Mouse (Mus musculus) left cerebral cortex, postnatal 14 days (tissue): ENCODE data around the gene Pacrg. TPM values are rescaled to one million over a fixed set of nuclear protein-coding genes. Genes with fewer than 3 reads are reported as not detected.

ENCODE experiments used
- DNase-seq, 2 experiments: peaks; one replicate each; pipeline ENCODE4 v3.0.0; 2021 to 2022; ENCODE audit warnings: low spot score in 2 of 2, mixed read lengths in 1 of 2
- intact Hi-C: fragments of 180-260 bp; cut with DNase I; formaldehyde crosslinking; loops from one replicate; pipeline ENCODE4 v1.15.1; 2025
- total RNA-seq, 2 experiments: library from RNA; stranded (reverse); gene quantifications; 2 replicates each; pipeline ENCODE4 v1.2.3; 2021

Gene Pacrg
- total RNA-seq, 2 experiments from 2014 or later = 12.7 to 16.8 TPM

DNA sequence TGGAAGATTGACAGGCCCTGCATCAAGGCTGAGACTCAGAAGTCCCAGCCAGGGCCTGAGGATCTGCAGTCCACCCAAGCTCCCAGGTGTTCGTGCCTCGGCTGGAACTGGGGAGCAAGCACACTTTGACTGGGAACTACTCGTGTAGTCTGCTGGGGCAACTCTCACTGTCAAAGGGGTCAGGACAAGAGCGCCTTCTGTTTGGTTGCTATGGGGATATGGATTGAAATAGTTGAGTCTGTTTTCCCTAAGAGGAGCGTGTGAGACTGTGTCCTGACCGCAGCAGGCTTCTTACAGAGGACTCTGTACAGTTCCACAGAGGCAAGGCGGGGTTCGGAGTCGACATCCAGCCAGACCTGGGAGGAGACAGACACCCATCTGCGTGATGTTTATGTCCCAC is 440.4 kb downstream of the Pacrg start:
- DNase-seq = no peak
- intact Hi-C loops = loop anchor here (5.0 kb wide), 2 partner anchors 77 to 93 kb away; no protein-coding TSS in a partner anchor

DNA sequence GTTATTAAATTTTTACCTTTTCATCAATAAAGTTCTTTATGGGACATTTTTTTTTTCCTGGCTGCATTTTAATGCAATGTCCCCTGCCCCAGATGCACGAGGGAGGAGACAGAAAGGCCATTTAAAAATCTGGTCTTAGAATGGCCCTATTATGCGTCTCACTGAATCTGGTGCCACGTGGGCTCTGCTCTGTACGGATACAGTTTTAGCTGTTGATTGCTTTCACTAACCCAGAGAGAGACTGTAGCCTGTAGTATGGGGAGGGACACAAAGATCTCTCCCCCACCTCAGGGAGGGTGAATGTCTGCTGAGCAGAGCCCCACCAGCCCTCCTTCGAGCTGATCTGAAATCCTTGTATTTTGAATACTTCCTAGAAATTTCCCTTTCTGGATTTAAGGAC is 441.2 kb downstream of the Pacrg start:
- intact Hi-C loops = loop anchor here (5.0 kb wide), 2 partner anchors 77 to 93 kb away; no protein-coding TSS in a partner anchor
- no peak for DNase-seq

DNA sequence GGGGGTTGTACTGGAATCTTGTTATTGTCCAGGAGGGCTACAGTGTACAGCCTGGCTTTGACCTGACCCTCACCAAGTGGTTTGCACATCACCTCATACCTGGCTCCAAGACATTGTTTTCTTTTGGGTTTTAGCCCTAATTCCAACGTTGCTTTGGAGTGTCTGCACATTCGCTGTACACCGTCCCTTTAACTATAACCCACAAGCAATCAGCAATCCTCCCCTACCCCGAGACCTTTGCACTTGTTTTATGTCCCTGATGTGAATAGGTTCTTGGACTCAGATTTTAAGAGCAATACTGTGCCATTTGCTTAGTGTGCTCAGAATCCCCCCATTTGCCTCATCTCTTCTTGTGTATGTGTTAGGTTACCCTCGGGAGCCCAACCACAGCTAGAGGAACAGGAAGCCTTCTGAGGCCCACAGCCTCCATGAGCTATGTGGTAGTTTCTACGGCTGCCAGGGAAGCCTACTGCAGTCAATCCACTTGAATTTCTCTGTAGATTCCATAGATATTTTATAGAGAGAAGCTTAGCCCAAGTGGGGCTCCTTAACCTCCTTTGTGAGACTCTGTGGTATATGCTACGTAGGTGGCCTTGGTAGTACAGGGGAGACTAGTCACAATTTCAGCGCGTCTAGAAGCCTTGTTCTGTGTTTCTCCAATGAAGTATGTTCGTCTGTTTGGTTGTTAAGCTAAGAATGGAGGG is 442.0 kb downstream of the Pacrg start:
- DNase-seq = no peak
- intact Hi-C loops = loop anchor here (5.0 kb wide), 2 partner anchors 76 to 94 kb away; no protein-coding TSS in a partner anchor

DNA sequence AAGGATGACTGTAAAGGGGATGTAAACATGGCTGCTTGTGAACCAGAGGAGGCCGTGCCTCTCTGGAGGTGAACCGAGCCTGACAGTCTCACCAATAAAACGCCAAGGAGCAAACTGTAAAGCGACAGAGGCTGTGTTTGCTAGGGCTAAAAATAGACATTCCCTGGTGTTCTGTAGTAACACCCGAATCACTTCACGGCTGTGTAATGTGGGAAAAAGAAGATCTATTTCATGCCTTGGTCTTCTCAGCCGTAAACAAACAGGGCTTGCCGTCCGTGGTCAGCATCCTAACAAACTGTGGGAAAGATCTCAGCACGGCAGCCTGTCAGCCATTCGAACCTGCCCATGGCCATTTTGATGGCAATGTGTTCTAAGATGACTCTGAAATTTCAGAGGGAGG is 442.8 kb downstream of the Pacrg start:
- intact Hi-C loops = loop anchor here (5.0 kb wide), 2 partner anchors 75 to 95 kb away; no protein-coding TSS in a partner anchor

DNA sequence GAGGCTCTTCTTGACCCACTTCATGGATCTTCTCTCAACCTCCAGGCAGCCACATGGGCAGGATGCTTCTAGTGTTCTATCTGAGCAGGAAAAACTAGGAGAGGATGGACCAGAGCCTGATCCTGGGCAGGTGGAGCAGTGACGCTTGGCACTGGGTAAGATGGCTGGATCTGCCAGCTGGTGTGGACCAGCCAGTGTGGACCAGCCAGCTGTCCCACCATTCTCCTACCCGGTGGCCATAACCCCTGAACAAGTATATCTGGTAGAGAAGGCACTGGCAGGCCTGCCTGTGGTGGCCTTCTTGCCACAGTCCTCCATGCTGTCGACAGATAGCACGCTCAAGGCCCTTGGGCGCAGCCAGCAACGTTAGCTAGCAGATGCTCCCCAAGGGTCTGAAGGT is 443.2 kb downstream of the Pacrg start:
- DNase-seq = no peak
- intact Hi-C loops = loop anchor here (5.0 kb wide), 2 partner anchors 75 to 95 kb away; no protein-coding TSS in a partner anchor

More for the DNA sequence above, 442.8 kb downstream of the Pacrg start:
- no peak for DNase-seq

DNA sequence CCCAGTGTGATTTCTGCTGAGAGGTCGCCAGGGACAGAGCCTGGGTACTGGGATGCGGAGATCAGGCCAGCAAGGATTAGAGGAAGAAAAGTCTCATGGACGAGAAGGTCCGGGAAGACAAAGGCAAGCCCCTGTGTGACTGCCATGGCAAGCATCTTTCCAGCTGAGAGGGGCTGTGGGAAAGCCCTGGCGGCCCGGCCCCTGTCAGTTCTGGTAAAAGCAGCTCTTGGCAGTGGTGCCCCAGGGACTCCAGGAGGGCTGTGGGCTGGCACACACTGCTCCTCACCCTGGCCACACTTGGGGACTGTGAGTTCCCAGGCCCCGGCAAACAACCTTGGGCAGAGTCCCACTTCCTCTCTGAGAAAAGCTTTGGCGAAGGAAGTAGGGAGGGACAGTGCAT is 445.3 kb downstream of the Pacrg start:
- intact Hi-C loops = loop anchor here (5.0 kb wide), 3 partner anchors 58 to 97 kb away; no protein-coding TSS in a partner anchor
- DNase-seq = peak; percentile 66 to 72

DNA sequence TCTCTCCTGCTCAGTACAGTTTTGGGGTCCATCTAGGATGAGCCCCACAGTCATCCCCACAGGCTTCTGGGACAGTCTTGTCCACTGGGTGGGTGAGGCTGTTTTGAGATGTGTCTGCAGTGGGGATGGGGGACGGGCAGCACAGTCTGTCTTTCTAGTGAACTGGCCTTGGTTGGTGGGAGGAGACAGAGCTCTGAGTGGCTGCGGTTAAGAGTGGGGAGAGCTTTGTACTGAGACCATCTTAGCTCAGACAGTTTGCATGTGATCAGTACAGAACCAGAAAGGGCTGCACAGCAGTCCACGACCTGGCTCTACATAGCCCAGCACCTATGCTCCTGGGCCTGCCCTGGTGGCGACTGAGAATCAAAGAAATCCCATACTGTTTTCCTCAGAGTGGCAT is 446.3 kb downstream of the Pacrg start:
- intact Hi-C loops = loop anchor here (5.0 kb wide), 1 partner anchor 56 kb away; no protein-coding TSS in a partner anchor
- DNase-seq = no peak

DNA sequence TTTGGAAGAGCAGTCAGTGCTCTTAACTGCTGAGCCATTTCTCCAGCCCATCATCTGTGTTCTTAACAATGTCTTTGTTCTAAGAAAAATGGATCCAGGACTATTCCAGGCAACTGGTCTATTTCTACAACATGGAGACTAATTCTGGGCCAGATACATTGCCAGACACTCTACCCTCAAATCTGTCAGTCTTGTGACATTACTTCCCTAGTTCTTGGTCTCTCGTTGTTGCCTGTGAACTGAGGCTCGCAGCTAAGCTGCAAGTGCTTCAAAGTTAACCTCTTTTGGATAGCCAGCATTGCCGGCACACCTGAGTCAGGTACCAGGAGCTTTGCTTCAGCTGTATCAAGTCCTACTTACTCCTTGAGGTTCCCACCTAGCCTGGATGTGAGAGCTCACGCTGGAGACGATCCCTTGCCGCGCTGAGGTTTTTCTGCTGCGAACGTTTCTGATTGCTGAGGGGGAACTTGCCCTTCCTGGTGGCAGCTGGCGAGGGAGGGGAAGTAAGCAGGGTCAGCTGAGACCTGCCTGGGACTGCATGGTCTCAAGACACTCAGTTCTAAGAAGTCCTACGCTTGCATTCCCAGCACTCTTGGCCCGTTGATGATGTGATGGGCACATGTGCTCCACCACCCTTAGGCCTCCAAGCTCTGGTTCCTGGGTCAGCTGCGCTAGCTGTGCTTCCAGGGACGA is 447.6 kb downstream of the Pacrg start:
- DNase-seq = no peak

DNA sequence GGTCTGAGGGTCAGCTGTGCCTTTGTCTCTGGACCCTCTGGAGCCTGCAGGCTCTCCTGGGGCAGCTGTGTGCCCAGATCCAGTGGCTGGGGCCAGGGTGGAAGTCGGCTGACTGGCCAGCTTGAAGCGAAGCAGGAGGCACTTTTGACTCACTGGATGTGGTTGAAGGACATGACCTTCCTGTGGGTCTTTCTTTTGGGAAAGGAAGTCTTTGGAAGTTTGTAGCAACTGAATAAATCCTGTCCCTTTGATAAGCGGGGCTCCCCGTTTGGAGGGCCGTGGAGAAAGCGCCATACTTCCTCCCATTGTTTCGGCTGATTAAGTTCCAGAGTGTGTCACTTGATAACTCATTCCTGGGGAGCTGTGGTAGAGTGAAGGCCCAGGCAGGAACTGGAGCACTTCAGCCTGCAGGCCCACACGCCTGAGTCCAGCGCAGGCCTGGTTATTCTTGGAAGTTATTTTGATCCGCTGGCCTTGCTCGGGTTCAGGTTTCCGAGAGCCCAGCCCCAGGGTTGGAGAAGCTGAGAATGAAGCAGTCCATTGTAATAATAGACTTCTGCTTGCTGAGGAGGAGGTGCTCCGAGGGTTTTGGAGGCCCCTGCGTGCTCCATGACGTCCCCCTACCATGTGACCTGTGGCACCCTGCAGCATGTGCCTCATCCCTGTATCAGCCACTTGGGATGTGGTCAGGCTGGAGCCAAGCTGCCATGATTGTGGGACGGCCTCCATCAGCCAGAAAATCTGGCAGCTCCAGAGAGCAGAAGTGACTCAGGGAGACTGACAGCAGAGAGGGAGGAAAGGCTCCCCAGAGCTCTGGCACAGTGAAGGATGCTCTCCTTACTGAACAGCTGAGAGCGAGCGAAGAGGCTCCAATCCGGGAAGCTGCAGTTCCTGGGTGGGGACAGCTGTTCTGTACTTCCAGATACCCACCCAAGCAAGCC is 449.6 kb downstream of the Pacrg start:
- peak; percentile 58 to 69 for DNase-seq
- intact Hi-C loops = loop anchor here (5.0 kb wide), 1 partner anchor 53 kb away; no protein-coding TSS in a partner anchor

More for the DNA sequence above, 447.6 kb downstream of the Pacrg start:
- intact Hi-C loops = loop anchor here (5.0 kb wide), 1 partner anchor 55 kb away; no protein-coding TSS in a partner anchor

DNA sequence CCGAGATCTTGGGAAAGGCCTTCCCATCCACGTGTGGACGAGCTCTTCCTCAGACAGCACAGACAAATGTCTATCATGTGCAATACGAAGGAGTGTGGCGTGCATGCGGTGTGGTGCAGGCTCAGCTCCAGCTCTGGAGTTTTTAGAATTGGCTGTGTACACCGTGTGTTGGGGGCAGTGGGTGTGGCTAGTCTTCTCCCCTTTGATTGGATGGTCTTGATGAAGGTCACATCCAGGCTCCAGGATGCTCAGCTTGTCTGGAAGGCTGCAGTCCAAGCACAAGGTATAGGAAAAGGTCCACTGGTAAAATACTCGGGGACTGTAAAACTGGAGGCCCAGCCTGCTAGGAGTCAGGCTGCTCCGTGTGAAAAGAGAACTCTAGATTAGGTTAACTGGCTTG is 450.4 kb downstream of the Pacrg start:
- intact Hi-C loops = loop anchor here (5.0 kb wide), 1 partner anchor 52 kb away; no protein-coding TSS in a partner anchor
- DNase-seq = no peak

DNA sequence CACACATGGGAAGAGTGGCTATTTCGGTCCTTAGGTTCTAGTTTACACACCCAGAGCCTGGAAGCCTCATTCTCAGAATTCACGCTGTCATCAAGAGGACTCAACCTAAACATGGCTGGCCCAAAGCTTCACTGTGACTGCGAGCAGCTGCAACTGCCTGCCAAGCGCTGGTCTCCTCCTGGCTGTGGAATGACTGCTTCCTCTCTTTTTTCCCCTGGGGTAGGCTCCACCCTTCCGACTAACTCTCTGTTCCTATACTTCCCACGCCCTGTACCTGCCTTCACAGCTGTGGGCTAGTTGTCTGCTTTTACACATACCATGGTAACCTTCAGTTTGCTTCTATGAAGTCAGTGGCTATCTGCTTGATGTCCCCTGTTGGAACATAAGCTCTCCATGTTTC is 453.6 kb downstream of the Pacrg start:
- intact Hi-C loops = no loop called here
- DNase-seq = no peak

DNA sequence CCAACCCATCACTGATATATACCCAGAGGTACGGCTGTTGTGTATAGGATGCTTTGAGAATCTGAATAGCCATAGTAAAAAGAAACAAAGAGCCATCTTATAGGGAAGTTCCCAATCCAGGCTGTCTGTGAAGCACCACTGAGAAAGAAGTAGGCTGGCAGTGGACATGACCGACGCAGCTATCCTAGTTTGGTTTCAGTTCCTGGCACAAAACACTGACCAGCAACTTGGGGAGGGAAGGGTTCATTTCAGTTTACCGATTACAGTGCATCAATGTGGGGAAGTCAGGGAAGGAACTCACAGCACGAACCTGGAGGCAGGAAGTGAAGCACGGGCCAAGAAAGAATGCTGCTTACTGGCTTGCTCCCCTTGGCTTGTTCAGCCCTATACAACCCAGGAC is 456.7 kb downstream of the Pacrg start:
- no peak for DNase-seq
- intact Hi-C loops = no loop called here

DNA sequence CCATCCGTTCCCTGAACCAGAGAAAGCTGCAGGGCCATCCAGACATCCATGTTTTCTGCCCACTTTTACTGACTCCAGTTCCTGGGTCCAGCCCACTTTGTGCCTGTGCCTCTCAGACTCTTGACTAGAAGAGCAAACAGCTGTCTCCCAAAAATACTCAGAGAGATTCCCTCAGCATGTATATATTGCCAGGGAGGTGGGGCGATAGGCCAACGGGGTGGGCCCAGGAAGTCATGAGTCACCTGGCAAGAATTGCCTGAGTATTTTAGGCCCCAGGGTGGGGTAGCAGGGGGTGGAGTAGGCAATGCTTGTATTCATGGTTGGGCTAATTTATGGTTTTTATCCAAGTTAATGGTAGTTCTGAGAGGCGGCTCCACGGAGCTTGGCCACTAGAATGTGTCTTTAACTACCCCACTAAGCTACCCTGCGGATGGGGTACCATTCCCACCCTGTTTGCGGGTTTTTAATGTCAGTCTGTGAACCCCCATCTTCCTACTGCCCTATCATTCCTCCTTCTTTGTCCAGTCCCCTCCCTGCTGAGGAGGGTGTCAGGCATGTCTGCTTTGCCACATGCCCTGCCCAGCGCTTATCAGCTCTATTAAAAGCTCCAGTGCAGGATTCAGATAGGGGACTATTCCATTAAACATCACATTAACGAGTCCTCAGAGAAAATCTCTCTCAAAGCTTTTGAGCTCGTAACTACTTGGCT is 461.5 kb downstream of the Pacrg start:
- DNase-seq = no peak
- intact Hi-C loops = no loop called here

DNA sequence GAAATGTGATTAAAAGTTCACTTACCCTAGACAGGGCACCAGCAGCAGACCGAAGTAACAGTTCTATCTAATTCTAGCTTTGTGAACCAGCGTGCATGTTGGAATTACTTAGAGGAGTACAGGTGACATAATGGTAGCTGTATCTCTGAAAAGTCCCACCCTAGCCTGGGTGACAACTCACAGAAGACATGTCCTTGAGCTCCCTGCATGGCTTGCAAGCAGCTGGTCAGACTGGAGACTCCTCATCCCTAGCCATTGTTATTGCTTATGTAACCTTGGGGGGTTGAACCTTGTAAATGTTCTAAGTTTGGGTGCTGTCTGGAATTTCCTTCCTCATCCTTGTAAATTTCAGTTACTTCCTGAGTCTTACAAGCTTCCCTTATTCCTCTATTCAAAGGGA is 462.5 kb downstream of the Pacrg start:
- no peak for DNase-seq
- intact Hi-C loops = no loop called here

DNA sequence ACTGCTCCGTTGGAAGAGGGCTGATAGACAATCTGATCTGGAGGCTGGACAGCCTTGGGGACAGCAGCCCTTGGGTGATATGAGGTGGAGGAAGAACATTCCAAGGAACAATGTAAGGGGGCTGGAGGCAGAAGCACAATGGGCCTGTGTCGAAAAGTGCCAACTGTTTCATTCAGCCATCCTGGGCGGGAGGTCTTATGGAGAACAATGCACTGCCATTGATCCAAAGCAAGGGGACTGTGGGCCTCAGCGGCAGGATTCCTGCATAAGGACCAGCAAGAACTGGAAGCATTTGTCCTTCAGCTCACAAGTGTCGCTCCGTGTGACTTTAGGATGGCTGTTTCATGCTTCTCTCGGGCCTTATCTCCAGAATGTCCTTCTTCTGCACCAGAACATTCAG is 465.8 kb downstream of the Pacrg start:
- intact Hi-C loops = no loop called here
- no peak for DNase-seq

DNA sequence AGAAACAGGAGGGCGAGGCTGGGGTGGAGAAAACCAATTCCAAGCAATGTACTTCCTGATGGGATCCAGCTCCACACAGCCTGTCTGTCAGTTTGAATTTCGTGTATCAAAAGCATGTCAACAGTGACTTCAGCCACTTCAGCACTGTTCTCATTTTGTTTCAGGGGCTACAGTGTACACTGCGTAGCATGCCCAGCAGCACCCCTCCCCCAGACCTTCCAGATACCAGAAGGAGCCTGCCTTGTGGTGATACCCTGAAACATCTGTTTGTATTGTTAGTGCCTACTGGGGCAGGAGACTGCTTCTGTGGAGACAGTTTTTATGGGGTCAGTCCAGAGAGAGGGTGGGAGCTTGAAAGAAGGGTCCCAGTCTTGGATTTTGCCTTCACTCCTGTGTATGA is 466.4 kb downstream of the Pacrg start:
- DNase-seq = no peak
- intact Hi-C loops = no loop called here

DNA sequence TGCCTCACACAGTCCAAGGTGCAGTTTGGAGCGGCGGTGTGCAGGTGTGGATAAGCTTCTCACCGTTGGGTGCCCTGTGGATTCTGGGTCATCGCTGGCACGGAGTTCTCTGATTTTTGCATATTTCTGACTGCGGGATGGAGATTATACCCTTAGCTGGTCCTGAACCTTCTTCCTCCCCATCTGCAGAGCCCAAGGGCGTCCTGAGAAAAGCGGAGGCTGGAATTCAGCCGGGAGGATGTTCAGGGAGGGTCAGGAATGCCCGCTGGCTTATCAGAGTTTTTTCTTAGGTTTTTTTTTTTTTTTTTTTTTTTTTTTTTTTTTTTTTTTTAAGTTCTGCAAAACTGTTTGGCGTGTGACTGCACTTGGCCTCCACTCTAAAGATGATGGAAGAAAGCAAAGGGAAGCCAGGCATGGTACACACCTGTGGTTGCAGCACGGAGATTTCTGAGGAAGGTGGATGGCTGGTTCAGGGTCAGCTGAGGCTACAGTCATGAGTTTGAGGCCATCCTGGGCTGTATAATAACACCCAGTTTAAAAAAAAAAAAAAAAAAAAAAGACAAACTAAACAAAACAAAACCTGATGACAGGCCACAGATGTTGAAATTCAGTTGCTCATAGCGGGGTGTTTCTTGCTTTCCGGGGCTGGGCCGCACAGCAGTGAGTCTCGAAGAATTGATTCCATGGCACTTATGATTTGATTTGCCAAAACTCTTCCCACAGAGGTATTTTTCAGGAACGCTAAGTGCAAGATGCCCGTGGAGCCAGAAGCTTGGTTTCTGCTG is 467.9 kb downstream of the Pacrg start:
- DNase-seq = no peak
- intact Hi-C loops = no loop called here

DNA sequence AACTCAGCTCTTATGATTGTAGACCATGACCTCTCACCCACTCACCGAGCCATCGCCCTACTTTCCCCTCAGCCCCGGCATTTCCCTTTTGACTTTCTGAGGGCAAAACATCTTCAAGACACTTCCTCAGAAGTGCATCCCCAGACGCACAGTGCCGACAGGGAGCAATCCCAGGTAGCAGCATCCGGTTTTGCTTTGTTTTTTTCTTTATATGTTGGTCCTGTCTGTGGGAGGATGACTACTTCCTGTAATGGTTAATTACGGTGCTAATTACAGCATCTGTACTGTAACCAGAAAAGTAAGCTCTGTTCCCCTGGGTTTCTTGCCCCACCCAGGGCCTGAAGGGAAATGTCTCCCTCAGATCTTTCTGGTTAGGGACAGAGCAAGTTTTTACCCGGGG is 468.6 kb downstream of the Pacrg start:
- intact Hi-C loops = no loop called here
- DNase-seq = no peak
